Mouse (Mus musculus) layer of hippocampus, postnatal 10 days (tissue): ENCODE results near the gene Cdkn1a. TPM values are rescaled to one million over a fixed set of nuclear protein-coding genes. Genes with fewer than 3 reads are reported as not detected.

ENCODE experiments used
- total RNA-seq, 2 experiments: library from RNA; stranded (reverse); gene quantifications; 2 replicates each; pipeline ENCODE4 v1.2.3; 2021

Cdkn1a gene
- total RNA-seq, 2 experiments from 2014 or later: 23.6 to 29.4 TPM

Other genes starting within 250 kb of the Cdkn1a start
- gene Pnpla1, start 232.6 kb upstream of the Cdkn1a start, total RNA-seq: under 1 TPM; 0.27 to 0.46 TPM
- gene 4930539E08Rik, start 175.7 kb upstream of the Cdkn1a start, total RNA-seq: 1 to 10 TPM; 4.7 to 5.1 TPM
- not detected for gene Pxt1, start 147.1 kb upstream of the Cdkn1a start, total RNA-seq
- gene Kctd20, start 139.0 kb upstream of the Cdkn1a start, total RNA-seq: 10 to 100 TPM; 73.4 to 78.0 TPM
- gene Stk38, start 83.0 kb upstream of the Cdkn1a start, total RNA-seq: 10 to 100 TPM; 55.9 to 63.8 TPM
- 100 to 1,000 TPM; 179 to 207 TPM for gene Srsf3, start 58.3 kb upstream of the Cdkn1a start, total RNA-seq
- under 1 TPM; 0.13 to 0.59 TPM for gene Rab44, start 23.2 kb downstream of the Cdkn1a start, total RNA-seq
- 10 to 100 TPM; 56.5 to 58.3 TPM for gene Cpne5, start 147.2 kb downstream of the Cdkn1a start, total RNA-seq
- gene Ppil1, start 173.2 kb downstream of the Cdkn1a start, total RNA-seq: 10 to 100 TPM; 20.9 to 21.8 TPM
- 100 to 1,000 TPM in 1 of 2 experiments, 10 to 100 TPM in 1; 86.0 to 106 TPM for gene BC004004, start 177.8 kb downstream of the Cdkn1a start, total RNA-seq
- 1 to 10 TPM; 1.7 to 2.1 TPM for gene Pi16, start 226.7 kb downstream of the Cdkn1a start, total RNA-seq